Mouse (Mus musculus): ENCODE measurements around the gene Crtc1.

Gene Crtc1

DNA sequence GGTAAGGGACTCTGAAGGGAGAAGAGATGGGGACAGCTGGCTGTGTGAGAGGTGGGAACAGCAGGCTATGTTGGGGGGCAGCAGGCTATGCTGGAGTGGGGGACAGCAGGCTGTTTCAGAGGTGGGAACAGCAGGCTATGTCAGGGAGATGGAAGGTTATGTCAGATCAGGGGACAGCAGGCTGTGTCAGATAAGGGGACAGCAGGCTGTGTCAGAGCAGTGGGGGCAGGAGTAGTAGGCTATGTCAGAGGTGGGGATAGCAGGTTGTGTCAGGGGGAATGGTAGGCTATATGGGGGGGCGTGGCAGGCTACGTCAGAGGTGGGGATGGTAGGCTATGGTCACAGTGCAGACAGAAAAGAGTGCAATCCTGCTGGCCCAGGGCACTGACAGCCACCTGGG, 16.7 kb downstream of the Crtc1 start:
- DNase-seq (ENCODE audit: low read depth, low spot score) = no peak

DNA sequence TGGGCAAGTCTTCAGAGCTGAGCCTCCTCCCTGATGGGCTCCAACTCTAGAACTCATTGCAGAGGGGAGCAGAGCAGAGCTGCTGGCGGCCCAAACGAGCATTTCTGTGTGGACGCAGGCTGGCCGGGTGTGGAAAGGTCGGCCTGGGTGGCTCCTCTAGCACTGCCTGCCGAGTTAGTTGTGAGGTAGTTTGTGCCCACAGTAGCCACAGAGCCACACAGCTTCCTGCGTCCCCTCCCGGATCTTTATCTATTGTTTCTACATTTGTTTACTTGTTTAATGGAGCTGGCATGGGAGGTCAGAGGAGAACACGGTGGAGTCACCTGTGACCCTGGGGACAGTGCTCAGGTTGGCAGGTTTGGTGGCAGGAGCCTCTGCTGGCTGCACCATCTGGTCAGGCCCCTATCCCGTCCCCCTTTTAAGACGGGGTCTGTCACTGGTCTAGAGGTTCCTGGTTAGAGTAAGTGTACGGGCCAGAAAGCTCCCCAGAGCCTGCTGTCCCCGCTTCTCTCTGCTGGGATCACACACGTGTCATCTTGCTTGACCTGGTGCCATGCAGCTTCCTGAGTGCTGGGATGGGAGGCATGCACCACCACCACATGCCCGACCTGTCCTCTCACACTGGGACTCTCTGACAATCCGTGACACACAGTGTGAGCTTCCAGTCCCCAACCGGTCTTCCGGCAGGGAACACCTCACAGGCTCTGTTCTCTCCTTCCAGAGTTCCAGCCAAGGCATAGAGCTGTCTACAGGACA, 17.9 kb downstream of the Crtc1 start:
- no peak for DNase-seq (ENCODE audit: low read depth, low spot score)

DNA sequence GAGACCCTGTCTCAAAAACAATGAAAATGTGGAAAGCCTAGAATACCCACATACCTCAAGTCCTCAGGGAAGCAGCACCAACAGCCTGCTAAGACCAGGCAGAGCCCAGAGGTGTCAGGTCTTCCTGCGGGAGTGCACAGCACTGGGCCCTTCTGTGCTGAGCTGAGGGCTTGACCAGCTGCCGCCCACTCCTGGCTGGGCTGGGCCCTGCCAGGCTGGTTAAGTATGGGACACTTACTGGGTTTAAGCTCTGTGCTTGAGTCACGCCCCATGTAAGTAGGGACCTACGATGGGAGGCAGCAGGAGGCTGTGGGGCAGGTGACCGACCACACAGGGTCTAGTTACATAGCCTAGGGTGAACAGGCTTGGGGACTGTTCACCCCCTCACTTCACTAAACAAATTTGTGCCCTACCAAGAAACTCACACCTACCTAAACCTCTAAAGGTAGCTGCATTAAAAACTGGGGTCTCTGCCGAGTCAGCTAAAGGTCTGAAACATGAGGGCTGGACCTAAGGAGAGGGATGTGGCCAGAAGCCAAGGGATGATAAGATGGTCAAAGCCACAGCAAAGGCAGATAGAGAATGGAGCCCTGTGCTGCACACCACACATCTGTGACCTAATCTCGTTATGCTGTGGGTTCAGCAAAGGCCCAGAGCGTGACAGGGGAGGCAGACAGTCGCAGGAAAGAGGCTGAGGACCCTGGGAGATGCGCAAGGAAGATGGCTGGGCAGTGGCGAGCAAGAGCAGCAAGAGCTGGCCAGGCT, 19.3 kb downstream of the Crtc1 start:
- DNase-seq (ENCODE audit: low read depth, low spot score) = no peak

DNA sequence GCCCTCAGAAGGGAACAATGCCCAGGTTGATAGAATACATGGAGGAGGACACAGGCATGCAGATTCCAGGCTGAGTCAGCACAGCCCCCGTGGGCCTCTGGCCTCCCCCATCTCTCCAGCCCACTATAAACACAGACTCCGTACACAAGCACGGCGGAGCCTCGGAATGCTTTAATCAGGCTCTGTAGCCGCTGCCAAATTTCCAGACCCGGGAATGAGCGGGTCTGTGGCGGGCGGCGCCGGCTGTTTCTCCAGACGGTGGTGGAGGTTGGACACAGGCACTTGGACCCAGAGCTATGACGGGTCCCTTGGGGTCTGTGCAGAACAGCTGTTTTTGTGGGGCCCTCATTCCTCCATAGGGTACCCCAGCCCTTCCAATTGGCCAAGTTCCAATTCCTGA, 20.4 kb downstream of the Crtc1 start:
- no peak for DNase-seq (ENCODE audit: low read depth, low spot score)

DNA sequence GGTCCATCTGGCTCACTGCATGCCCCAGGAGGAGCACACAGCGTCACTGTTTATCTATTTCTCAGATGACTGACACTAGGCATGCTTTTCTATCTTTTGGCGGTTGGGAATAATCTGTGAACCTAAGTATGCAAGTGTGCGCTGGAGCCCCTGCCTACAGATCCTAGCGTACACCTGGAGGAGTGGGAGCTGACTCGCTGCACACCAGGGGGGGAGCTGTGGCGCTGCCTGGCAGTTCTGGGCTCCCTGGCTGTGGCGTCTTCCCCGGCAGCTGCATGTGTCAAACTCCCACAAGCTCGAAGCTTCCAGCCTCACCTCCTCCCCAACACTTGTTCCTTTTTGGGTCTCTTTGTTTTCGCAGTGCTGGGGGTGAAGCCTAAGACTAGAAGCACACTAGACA, 21.5 kb downstream of the Crtc1 start:
- no peak for DNase-seq (ENCODE audit: low read depth, low spot score)

DNA sequence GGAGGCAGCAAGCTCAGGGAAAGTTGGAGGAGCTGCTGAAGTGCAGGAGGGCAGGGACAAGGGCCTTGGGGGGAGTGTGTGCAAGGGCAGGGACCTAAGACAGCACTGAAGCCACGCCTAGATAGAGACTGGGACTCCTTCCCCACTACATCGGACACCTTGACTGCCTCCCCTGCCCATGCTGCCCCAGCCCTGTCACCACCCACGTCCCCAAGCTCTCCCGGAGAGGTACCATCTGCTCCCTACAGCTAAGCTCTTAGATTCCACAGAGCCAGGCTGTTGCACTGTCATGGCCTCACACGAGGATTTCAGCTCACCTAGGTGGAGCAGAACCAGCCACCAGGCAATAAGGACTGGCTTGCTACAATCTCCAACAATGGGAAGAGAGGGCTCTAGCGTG, 22.4 kb downstream of the Crtc1 start:
- DNase-seq (ENCODE audit: low read depth, low spot score) = no peak

DNA sequence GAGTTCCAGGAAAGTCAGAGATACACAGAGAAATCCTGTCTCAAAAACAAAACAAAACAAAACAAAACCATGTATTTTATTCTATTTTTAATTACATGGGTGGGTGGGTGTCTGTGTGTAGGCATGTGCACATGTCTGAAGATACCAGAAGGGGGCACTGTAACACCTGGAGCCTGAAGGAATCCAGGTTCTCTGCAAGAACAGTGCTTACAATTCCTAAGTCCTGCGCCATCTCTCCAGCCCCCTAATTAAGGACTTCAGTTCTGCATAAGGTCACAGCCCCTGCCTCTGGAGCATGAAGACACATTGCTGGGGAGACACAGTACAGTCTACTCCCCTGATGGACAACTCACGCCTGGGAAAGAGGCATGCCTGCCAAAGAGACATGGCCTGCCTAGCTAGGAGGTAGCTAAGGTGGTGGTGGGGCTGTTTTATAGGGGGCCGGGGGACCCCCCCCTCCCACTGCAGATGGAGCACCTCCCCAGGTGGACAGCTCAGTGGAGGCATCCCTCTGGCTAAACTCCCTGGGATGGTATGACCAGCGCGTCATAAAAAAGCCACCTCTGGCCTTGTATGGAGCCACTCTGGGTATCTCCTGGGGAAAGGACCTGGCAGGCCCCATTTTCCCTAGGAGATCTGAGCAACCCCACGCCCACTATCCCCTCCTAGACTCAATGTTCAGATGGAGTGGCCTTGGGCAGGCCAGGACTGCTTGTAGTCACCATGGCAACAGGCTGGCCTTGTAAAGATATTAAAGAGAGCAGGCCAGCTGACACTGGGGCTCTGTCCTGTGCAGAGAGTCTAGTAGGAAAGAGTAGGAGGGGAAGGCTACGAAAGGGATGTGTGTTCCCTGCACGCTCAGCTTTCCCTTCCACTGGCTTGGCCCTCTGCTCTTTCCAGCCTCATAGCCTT, 23.6 kb downstream of the Crtc1 start:
- DNase-seq (ENCODE audit: low read depth, low spot score) = peak; percentile 76

DNA sequence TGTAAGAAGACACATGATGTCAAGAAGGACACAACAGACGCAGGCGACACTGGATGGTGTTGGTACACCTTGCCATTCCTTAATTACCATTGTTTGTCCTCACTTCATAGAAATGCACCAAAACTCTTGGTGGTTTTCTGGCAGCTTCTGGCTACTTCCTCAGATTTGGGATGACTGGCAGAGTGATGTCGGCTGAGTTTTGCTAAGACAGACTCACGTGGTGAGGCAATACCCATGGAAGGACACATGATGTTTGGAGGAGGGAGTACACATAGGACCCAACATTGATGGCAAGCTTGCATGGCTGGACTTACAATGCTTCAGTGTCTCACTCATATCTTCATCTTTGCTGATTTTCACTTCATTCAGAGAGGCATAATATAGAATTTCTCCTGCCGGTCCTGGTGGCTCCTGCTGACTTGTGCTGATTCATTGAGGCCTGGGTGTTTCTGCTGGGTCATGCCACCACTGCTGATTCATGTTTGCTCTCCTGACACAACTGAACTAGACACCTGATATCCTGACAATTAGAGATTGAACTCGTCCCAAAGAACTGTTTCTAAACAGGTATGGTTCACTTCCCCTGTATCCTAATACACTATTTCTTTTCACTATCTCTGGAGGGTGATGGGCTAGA, 25.0 kb downstream of the Crtc1 start:
- no peak for DNase-seq (ENCODE audit: low read depth, low spot score)

DNA sequence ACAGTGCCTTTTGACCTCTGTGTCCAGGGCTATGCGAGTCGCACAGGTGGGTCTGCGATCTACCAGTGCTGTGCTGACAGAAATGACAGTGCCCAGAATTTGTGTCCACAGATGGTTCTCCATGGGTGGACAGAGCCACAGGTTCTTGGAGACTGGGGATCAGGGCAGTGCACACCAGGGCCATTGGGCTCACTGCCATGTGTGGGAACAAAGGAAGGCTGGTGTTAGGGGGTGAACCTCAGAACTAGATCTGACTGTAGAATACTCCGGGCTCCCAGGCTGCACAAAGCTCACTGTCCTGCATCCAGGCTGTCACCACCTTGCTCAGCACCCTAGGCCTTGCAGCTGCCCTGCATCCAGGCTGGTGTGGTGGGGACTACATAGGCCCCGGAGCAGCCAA, 29.1 kb downstream of the Crtc1 start:
- DNase-seq (ENCODE audit: low read depth, low spot score) = no peak

DNA sequence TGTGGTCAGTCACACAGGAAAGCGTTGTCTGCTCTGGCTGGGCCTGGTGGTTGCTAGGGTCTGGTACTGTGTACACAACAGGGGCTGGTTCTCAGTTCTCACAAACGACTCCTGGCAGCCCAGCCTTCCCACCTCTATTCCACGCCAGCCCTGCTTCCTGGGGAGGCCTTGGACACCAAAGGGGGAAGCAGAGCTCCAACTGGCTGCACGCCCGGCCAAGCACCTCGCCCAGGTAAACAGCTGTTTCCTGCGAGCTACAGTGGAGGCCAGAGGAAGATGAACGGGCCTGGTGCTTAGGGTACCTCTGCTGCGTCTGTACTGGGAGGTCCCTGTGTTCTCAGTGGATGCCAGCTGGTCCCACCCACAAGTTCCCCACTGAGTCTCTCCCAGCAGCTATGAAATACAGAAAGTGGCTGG, 29.9 kb downstream of the Crtc1 start:
- DNase-seq (ENCODE audit: low read depth, low spot score) = no peak

DNA sequence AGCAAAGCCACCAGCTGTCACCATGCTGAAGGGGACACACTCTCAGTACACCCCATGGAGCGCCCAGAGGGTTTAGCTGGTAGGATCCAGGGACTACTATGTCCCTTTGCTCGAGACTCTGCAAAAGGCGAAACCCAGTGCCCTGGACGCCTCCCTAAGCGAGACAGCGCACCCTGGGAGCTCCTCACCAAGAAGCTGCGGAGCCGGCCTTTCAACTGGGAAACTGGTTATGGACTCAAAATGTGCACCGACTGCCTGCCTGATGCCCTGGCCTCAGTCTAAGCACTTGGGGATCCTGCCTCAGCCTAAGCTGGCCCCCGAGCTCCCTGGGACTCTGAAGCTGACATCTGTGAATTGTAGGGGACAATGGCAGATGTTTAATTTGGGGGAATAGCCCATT, 30.4 kb downstream of the Crtc1 start:
- DNase-seq (ENCODE audit: low read depth, low spot score) = no peak

DNA sequence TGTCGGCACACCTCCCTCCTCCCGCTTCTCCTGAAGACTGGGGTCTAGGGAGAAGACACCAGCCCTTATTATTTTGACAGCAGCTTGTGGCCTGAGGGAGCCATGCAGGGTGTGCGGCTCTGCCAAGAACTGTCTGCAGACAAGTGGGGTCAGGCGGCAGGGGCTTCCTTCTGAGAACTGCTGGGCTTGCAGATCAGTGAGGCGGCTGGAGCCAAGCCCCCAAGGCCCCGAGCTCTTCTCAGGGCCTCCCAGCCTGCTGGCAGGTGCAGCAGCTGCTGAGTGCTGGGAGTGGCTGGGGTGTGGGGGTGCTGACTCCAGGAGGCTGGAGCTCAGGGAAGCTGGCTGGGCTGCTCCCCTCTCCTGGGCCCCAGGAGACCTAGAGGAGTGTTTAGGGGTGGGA, 31.1 kb downstream of the Crtc1 start:
- no peak for DNase-seq (ENCODE audit: low read depth, low spot score)

DNA sequence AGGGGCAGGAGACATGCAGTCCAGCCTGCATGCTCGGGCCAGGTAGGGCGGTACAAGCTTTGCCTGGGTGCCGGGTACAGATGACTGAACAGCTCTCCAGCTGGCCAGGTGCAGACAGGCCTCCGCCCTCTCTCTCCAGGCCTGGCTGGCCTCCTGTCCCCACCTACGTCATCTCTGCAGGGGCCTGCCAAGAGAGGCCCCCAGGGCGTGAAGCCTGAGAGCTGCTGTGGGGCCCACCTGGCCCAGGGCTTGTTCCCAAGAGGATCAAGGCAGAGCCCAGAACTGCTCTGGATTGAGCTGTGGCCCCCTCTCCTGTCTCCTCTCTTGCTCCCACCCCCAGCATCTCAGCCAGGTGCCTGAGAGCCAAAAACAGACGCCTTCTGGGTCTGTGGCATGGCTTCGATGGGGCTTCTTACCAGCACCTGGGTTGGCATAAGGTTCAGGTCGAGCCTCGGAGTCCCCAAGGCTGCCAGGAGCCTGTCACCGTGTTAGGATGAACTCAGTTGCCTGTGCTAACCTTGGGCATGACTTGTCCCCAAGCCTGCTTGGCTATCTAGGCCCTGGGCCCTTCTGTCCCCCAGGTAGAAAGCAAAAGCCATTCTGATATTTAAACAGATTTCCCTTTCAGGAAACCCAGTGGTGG, 32.8 kb downstream of the Crtc1 start:
- DNase-seq (ENCODE audit: low read depth, low spot score) = no peak

DNA sequence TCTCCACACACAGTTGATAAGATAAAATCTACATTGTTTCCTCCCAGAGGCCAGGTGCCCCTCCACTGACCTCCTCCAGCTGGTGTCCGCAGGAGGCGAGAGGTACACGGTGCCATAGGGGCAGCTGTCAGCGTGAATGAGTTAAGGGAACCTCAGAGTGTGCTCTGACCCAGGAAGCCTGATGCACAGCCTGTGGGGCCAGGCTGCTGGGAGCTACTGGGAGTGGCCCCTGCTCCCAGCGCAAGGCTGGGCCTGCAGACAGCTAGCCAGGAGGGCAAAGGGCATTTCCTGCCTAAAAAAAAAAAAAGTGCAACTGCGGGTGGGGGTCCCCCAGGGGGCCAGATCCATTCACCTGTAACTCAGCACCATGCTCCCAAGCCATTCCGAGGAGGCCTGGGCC, 34.2 kb downstream of the Crtc1 start:
- no peak for DNase-seq (ENCODE audit: low read depth, low spot score)

DNA sequence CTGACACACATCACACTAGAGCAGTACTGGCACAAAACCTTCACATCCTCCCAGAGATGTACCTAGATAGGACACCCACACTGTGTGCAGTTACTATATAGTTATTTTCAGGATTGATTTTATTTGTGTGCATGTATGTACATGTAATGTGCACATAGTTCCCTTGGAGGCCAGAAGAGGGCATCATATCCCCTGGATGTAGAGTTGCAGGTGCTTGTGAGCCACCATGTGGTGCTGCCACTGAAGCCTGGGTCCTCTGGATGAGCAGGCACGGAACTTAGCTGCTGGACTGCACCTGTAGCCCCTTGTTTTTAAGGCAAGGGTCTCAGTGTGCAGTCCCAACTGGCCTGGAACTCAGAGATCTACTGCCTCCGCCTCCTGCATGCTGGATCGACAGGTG, 35.2 kb downstream of the Crtc1 start:
- DNase-seq (ENCODE audit: low read depth, low spot score) = peak; percentile 62

DNA sequence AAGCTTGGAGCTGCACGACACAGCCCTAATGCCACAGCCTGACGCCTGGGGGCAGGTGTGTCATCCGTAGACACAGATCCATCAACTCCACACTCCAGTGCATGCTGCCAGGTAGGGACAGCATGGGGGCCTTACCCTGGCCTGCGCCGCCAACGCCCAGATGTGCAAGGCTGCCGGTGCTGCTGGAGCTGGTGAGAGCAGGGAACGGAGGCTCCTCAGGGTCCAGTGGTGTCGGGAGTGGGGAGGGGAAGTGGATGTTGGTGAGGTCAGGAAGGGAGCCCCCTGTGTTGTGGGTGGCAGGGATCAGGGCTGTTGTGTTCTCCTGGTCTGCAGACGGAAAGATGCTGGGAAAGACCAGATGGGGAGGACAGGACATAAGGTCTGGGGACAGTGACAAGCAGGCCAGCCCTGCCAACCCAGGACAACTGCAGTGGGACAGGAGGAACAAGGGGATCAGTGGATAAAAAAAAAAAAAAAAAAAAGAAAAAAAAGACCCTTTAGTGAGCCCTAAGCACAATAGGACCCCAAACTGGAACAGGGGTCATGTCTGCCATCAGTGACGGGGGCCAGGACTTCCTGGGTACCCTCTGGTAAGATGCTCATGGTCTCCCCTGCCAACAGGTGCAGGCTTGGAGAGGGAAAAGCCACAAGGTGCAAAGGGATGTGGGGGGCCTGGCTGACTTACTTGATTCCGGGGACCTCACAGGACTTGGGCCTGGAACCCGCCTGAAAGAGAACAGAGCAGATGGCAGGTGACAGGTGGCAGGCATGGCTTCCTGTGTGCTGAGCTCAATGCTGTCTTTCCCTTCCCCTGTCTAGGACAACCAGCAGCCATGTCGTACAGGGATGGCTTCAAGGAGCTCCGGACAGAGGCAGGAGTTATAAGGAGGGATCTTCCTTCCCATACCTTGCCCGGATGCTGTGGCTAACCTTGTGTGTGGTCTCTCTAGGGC, 41.5 kb downstream of the Crtc1 start:
- DNase-seq (ENCODE audit: low read depth, low spot score) = no peak

DNA sequence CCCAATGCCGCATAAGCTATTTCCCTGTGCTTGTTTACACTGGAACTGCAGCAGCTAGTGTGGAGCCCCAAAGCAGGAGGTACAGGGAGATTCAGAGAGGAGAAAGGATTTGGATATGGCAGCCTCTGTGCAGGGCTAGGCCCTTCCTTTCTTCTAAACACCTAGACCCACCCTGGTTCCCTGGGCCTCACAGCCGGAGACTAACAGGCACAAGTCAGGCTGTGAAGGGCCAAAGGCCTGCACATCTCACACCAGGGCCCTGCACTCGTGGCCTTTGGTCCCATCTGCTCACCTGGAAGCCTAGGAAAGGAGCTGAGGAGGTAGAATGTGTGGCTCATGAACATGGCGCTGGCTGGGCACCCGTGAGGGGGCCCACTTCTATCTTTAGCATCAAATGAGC, 43.2 kb downstream of the Crtc1 start:
- DNase-seq (ENCODE audit: low read depth, low spot score) = no peak

DNA sequence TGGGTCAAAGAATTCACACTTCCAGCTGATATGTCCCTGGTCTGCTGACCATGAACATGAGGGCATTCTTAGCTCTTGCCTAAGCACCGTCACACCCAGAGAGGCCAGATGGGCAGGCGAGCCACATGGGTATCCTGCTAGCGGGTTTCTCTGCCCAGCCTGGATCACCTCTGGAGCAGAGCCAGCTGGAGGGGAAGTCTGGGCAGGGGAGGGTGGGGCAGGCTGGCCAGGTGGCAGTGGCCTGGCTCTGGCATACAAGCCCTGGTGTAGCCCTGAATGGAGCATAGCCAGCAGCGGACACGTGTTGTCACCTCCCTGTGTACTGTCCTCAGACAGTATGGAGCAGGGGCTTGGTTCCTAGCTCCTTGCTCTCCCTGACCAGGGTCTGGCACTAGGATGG, 43.7 kb downstream of the Crtc1 start:
- DNase-seq (ENCODE audit: low read depth, low spot score) = no peak

DNA sequence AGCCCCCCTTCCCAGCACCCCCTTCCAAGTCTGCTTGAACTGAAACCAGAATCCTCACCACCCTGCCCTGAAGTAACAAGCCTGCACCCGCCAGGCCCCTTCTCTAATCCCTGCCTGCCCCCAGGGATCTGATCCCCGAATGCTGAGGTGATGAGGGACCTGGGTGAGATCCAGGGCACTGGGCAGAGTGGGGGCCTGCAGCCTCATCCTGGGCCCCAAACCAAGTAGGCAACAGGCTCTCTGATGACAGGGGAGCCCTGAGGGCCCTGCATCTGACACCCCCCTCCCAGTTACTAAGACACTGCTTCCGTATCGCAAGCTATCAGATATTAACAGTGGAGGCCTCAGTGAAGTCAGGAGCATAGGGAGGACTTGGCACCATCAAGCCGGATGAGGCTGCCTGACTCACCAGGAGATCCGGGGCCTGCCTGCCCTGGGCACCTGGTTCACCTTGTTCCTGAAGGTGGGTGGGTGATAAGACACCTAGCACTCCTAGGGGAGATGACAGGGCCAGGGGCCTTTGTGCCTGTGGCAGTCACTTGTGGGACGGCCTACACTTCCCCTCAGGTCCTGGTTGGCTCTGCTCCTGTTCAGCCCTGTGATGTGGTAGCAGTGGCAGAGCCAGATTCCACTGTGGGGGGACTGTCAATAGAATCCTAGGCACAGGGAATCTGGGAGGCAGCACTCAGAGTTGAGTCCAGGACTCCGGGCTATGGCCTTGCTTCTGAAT, 44.9 kb downstream of the Crtc1 start:
- DNase-seq (ENCODE audit: low read depth, low spot score) = no peak
